Mouse (Mus musculus) urinary bladder, postnatal 4 days (tissue): ENCODE measurements around the gene Col9a1.

Experiments used
- DNase-seq, 2 experiments: peaks; one replicate each; pipeline ENCODE4 v3.0.0; 2021 to 2022; ENCODE audit warnings: low spot score in 2 of 2

Gene Col9a1

DNA sequence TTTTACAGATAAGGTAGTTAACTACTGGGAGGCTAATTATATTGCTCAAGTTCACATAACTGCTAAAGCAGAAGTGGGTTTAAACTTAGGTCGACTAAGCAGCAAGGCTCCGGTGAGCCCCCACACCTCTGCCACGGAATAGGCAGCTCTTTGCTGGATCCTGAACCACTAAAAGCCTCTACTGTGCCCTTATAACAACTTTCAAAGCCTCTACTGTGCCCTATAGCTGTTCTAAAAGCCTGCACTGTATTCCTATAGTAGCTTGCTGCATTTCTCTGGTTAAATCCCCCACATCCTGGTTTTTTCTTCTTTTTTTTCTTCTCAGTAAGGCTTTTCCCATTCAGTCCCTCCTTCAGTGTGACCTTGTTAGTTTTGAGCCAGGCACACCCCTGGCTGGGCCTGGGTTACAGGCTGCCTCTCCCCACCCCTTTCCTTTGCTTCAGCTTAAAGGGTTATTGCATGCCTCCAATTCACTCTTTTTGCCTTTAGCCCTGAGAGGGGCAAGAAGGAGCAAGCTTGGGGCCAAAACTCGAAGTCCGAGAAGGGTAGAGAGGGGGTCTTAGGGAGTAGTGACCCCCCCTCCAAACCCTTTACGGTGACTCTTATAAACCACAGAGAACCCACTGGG, at the start of gene Col9a1:
Col9a1 (plus strand) TSS at position 387 of the 628 bp plus-strand sequence.
- DNase-seq = no peak

DNA sequence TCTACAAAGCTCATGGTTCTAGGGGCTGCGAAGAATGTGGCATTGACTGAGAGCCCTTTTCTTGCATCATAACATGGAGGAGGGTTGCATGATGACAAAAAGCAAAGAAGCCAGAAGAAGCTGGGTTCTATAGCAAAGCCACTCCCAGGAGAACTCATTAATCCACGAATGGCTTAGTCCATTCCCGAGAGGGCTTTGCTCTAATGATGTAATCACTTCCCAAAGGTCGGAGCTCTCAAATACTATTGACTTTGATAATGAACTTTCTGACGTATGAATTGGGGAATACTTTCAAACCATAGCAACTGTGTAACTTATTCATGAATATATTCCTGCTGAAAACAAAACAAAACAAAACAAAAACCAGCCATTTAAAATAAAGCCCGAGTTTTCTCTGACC, 49.5 kb upstream of the Col9a1 start:
- no peak for DNase-seq

DNA sequence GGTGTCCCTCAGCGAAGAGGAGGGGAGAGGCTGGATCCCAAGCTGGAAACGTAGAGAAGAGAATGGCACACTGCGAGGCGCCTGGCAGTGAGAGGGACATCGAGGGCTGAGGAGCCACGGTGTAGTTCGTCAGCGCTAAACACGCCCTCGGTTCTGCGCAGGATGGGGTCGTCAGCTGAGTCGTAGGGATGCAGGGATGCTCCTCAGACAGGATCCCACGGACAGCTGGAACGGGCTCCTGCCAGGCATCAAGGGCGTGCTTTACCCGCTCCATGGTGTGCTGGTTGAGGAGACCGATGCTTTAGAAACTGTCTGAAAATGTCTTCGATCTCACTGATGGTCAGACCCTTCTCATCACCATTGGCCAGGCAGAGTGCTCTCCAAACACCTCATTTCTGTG, 43.6 kb upstream of the Col9a1 start:
- no peak for DNase-seq

DNA sequence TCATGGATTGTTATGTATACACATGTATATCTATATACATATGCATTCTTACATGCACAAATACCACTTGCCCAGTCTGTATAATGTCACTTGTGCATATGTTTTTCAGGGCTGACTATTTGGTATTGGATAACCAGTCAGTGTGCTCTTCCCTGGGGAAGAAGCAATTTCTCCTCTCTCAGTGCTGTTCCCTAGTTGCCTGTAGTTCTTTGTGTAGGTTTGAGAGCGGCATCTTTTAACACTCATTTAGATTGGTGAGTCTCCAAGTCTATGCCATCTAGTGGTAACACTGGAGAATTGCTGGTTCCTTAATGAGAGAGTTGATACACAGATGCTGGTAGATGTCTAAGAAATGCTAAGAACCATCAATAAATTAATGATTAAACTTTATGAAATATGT, 42.6 kb upstream of the Col9a1 start:
- DNase-seq = no peak

DNA sequence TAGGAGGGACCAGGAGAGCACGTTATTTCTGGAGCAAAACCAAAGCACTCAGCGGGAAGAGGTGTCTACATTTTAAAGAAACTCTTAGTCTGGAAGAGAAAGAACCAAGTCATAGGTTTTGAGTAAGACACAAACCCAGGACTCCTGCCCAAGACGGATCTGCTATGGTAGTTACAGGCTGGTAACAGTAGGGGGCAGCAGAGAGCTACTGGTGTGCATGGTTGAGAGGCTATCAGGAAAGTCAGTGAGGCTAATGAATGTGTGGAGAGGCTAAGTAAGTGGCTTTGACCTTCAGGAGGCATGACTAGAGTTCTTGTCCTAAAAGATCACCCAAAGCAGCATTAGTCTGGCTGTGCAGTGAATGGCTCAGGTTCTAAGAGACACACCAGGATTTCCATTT, 40.3 kb upstream of the Col9a1 start:
- DNase-seq = peak in 1 of 2 experiments; percentile 26

DNA sequence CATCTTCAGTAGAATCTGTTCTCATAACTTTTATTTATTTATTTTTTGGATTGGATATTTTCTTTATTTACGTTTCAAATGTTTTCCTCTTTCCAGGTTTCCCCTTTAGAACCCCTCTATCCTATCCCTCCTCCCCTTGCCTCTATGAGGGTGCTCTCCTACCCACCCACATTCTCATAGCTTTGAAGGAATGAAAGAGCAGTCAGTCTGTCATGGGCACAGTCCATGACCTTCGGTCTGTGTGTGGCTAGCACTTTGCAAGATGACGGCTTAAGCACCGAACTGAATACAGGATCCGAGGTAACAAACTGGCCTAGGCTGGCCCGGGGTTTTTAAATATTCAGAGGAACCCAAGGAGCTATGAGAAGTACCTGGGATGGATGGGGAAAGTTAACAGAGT, 36.9 kb upstream of the Col9a1 start:
- no peak for DNase-seq

DNA sequence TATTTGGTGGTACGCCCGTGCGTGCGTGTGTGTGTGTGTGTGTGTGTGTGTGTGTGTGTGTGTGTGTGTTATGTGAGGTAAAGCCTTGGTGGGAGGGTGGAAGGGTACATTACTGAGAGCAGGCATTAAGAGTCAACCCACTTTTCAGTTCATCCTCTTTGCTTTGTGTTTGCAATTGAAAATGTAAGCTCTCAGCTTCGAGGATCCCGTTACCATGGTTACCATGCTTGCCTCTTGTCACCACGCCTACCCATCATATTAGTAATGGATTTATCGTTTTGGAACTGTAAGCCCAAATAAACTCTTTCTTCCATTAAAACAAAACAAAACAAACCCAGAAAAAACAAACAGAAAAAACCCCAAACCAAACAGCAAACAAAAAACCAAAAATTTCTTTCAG, 33.9 kb upstream of the Col9a1 start:
- DNase-seq = no peak

DNA sequence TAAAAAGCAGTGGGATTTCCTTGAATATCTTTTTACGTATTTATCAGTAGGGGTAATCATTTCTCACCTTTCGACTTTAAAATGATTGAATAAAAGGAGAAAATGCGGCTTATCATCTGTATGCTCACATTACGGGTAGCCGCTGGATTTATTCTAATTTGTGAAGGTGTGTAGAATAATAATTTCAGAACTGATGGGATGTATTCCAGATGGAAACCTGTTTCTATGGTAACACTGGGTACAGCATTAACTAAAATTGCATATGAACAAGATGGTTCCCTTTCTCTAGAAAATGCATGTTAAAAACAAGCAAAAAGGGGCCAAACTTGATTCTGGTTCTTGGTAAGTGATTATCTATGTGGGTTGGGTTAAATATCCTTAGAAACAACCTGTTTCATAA, 19.7 kb upstream of the Col9a1 start:
- DNase-seq = no peak

DNA sequence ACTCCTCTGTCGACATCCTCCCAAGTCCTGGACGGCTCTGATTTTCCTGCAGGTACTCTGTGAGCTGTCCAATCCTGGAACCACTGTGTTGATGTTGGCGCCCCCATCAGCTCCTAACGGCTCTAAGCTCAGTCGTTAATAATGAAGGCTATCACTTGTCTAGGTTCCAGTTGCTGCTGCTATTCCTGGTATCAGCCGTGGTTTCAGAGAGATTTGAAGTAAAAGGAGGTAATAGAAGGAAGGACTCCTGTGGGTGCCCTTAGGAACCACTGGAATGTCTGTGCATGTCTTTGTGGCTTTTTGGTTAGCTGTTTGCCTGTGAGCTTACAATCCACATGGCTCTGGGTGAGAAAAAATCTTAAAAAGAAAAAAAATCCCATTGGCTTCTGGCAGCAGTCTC, 8.0 kb upstream of the Col9a1 start:
- DNase-seq = no peak

DNA sequence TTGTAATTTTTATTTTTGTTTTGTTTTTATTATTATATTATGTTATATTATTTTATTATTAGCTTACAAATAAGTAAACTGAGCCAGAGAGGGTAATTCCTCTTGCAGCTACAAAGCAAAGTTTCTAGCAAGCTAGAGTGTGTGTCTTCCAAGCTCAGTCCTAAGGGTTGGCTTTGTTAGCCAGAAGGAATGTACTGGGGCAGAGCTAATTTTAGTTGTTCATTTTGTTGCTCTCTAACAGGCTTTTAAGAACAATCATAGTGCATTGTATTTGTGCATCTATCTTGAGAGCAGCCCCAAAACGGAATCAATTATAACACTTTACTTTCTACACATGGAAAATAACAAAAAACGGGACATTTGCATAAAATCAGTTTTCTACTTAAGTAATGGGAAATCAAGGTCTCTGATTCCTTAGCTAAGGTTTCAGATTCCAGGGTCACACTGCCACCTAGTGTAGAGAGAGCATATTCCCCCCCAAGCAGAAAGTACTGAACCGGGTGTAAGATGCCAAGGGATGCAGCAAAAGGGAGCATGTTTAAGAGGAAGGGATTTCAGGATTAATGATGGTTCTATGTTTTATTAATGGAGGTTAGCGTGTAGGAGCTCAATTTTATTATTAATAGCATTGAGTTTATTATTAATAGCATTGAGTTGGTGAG, 6.1 kb upstream of the Col9a1 start:
- no peak for DNase-seq

DNA sequence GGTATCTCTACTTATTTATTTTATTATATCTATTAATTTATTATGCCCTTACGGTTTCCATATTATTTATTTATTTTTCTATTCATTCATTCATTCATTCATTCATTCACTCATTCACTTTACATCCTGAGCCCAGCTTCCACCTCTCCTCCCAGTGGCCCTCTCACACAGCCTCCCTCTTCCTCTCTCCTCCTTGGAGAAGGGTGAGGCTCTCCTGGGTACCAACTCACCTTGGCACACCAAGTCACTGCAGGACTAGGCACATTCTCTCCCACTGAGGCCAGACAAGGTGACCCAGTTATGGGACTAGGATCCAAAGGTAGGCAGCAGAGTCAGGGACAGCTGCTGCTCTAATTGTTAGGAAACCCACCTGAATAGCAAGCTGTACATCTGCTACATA, 5.5 kb upstream of the Col9a1 start:
- DNase-seq = no peak

DNA sequence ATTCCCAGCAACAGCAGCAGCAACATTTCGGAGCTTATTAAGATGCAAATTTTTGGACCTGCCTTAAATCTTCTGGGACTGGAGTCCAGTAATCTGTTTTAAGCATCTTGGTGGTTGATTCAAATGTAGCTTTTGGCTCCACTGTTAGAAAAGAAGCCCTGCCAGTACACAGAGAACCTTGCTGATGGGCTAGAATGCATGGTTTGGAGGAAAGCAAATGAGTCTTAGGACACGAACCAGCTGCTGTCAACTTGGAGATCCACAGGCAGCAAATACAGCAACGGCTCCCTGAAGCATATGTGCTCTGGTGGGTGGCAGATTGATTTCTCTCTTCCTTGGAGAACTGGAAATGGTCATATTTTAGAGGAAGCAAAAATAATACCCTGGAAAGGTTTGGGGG, 4.8 kb upstream of the Col9a1 start:
- DNase-seq = no peak

DNA sequence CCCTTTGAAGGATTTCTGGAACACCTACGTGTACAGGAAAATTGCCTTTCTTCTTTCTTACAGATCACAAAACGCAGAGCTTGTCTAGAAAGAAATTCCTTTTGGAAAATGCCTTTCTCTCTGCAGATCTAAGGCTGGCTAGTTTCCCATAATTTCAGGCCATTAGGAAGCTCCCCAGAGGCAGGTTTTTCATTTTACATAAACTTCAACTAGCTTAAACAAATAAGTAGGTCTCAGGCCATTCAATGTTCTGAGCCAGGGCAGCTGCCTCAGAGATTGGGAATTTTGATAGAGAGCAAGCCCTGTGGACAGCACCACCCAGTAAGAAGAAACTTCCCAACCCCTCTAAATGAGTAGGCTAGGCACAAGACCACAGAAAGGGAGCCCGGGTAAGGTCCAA, 1.6 kb upstream of the Col9a1 start:
- no peak for DNase-seq

DNA sequence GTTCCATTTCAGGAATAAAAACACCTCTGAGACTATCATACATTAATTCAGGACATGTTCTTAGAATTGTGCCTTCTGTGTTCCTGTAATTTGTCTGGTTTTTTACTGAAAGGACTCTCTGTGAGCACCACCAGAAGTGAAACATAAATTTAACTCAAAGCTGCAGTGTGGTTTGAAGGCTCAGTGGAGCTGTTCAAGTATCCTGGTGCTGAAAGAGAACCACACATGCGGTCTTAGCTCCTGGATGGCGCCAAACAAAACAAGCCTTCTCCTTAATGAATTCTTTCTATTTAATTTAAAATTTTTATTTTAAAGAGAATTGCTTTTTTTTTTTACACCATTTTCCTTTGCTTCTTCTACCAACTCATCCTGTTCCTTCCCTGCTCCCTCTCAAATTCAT, 2.4 kb downstream of the Col9a1 start:
- DNase-seq = no peak

DNA sequence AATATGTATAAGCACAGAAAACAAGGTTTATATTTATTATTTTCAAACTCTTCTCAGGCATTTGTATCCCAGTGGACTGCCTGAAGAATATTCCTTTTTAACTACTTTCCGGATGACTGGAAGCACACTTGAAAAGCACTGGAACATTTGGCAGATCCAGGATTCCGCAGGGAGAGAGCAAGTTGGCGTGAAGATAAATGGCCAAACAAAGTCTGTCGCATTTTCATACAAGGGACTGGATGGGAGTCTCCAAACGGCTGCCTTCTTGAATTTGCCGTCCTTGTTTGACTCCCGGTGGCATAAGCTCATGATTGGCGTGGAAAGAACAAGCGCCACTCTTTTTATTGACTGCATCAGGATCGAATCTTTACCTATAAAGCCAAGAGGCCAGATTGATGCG, 7.6 kb downstream of the Col9a1 start:
- no peak for DNase-seq

DNA sequence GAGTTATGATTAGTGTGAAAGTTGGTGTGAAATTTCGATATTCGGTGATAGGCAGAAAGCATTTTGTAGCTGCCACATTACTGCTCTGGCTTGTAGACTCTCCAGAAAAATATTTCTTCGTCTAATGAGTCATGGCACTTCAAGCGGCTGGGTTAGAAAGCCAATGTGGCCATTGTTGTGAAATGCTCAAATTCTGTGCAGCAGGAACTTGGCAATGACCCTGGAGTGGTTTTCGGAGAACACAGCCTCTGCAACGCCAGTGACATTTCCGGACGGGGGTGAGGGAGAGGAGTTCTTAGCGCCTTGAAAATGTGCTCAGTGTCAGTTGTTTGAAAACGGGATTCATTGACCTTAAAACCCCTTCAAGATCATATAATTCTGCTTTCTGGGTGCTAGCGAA, 9.6 kb downstream of the Col9a1 start:
- no peak for DNase-seq

DNA sequence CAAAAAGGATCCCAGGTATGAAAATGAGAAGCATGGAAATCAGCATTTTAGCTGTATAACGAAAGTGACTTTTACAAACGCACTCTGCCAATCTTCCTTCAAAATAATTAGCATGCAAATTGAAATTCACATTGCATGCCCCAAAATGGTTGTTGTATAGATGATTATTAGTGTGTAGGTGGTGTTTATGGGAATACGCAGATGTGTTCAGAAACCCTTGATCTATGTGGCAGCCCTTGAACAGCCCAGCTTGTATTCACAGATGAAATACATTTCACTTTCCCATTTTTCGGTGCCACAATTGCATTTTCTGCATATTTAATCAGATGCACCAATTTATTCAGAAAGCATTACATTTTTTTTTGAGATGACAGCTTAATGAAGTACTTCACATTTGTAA, 14.3 kb downstream of the Col9a1 start:
- no peak for DNase-seq

DNA sequence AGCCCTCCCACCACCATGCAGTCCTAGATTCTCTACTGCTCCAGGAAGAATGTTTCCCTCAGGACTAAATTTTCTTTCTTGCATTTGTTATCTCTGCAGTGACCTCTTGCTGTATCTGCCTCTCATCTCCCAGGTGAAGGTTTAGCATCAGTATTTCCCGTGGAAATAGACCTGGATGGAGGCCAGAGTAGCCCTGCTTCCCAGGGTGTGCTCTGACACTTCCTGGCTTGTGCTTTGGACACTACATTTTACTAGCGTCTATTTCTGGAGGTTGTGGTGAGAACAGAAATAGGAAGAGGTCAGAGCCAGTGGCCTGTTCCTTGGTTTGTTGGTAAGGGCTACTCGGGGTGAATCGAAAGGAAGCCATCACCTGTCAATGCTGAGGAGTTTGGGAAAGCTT, 16.7 kb downstream of the Col9a1 start:
- no peak for DNase-seq

DNA sequence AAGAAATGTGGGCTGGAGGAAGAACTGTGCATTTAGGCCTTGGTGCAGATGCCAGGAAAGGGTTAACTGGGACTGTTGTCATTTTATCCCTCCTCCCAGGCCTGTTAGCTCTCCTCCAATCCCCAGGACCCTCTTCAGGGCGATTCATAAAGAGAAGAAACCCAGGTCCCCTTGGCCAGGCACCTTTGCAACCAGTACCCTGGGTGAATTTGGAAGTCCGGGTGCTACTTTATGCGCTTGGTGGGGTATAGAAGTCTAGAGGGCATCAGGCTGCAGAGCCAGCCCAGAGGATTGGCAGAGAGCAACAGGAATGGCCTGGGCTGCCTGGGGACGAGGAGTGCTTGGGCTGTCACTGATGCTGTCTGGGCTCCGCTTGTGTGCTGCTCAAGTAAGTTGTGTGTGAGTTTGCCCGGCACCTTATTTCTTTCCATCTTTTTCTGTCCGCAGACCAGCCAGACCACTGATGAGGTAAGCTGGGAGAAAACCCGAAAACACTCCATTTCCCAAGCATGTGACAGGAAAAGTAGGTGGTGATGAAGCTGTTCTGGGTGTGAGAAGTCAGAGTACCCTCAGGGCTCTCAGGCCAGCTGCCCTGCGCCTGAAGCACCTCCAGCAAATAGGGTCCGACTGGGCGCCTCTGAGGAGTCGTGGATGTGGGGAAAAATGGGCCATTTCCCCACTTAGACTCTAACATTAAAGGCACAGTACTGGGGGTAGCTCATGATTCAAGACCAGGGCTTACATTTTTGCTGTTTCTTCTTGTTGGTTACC, 17.8 kb downstream of the Col9a1 start:
- DNase-seq = no peak

DNA sequence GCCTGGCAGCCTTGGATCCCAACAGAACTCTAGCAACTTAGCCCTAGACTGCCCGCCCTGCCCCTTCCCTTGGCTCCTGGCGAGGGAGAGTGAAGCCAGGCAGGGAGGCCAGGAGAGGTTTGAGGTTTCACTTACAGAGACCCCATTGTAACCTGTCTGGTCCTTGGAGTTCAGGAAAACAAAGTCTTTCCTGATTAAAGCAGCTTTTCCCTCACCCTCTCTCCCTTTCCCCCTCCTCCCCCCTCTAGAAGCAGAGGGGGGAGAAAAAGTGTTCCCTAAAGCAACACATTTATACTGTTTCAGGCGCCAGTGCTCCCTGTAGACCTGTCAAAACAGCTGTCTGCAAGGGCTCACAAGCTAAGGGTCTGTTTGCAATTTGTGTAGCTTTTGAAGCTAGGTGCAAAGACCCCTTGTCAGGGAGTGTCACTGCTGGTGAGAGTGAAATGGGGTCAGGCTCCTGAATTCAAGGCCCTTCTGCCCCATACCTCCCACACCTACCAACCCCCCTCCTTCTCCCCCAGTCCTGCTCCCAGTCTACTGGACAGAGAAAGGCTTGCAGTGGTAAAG, 18.6 kb downstream of the Col9a1 start:
- no peak for DNase-seq

DNA sequence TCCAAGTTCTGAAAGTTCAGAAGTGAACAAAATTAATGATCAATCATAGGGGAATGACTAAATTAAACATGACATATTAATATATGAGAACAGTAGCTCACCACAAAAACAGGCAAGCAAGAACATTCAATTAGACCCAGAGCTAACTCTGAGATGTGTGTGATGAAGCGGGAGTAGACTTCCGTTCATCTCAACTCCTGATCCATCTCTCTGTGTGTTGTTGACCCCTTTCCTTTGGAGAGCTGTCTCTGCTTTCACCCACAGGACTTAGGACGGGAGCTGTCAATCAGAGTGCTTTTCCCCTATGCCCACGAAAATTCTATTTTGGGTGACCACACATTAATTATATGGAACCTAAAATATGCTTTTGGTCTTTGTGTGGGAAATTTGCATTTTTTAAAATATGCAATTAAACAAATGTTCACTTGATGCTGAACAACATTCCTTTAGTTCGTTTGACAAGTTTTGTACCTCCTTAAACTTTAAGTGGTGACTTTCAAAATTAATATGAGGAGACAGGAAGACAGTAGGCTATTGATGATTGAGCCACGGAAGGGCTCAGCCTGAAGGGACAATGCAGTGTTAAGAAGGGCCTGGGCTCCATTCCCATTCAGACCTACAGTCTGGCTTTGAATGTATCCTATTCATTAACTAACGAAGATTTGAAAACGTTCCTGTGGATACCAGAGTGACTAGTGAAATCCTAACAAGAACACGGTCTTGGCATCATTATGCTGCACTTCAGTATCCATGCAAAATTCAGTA, 34.4 kb downstream of the Col9a1 start:
- DNase-seq = no peak

DNA sequence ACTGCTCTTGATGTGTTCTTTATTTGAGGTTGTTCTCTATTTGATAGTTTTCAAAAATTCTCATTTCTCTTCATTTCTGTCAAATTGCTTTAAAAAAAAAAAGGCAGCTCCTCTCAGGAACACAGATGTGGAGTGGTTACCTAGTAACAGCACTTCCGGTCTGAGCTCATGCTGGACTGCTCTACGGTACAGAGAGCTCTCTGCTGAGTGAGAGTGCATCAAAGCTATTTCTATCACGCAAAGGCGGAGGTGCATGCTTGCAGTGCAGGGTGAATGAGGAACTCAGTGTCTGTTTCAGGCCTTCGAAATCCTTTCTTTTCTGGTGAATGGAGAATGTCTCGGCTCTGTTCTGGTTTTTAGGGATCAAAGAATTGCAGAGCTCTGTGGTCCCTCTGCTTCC, 41.6 kb downstream of the Col9a1 start:
- no peak for DNase-seq
